Mouse (Mus musculus) kidney, postnatal 25 days (tissue): ENCODE measurements around the gene Prr22.

Experiments
- DNase-seq, 2 experiments: peaks; one replicate each; pipeline ENCODE4 v3.0.0; 2021; ENCODE audit warnings: mixed read lengths in 2 of 2

Gene Prr22

DNA sequence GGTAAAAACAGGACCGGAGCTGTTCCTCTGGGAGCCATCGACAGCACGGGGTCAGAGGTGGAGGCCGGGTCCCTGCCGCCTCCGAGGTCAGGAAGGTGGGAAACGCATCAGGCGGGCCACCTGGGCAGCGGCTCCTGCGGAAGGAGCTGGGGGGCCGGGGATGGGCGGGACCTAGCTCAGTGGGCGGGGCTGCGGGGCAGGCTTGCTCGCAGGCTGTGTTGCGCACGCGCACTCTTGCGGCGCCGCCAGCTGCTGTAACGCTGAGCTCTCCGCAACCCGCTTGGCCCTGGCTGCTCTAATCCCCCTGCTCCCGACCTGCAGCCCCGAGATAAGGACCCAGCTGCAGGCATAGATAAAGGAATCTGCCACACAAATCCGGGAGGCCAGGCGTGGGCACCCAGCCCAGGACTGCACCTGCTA lies 8.0 kb upstream of the Prr22 start:
- DNase-seq = peak; percentile 93 to 95

DNA sequence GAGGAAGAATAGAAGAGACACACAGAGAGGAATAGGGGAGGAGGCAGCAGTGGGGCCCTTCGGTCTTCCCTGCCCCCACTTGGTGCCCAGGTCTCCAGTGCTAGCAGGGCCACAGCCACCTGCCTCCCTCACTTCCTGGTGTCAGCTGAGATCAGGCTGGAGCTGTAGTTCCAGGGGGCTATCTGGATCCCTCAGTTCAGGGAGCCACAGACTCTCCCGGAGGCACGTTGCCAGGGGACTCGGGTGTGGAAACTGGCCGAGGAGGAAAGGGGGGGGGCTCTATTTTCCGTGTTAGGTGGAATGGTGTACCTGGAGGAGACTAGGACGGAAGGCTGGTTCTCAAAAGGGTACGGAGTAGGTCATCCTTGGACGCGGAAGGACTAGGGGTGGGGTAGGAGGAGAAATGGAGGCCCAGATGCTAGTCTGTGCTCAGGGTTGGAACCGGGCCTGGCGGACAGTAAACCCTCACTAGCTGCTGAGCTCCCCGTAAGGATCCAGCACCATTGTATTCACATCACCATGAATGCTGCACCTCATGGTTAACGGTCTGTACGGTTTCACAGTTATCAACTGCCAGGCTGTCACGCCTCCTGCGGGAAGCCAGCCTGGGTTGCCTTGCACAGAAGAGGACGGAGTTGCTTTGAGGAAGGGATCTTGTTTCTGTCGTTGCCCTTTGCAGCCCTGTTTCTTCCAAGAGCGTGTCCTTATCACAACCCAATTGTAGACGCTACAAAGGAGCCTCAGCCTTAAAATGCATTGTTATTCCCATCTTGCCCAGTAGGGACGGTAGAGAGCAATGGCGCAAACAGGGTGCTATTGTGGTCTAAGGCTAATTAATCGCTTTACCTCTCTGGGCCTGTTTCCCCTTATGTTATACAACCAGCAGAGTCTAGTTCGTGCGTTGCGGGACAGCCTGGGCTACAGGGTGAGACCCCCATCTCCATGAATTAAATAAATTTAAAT lies 7.0 kb upstream of the Prr22 start:
- peak; percentile 63 to 71 for DNase-seq

- DNase-seq = peak in 1 of 2 experiments; percentile 33
These were observed 6.3 kb upstream of the Prr22 start for GRCm38 (mm10) chr17:56763741-56764250.

GRCm38 (mm10) chr17:56764474-56765354 lies 5.3 kb upstream of the Prr22 start, which contains the start of gene Dus3l:
Gene Dus3l, plus strand, starts transcription at chr17:56764757.
- DNase-seq = peak; percentile 87 to 94

GRCm38 (mm10) chr17:56765431-56765830 lies 4.6 kb upstream of the Prr22 start:
- no peak for DNase-seq

GRCm38 (mm10) chr17:56766631-56767405 lies 3.2 kb upstream of the Prr22 start:
- DNase-seq = peak in 1 of 2 experiments; percentile 36

DNA sequence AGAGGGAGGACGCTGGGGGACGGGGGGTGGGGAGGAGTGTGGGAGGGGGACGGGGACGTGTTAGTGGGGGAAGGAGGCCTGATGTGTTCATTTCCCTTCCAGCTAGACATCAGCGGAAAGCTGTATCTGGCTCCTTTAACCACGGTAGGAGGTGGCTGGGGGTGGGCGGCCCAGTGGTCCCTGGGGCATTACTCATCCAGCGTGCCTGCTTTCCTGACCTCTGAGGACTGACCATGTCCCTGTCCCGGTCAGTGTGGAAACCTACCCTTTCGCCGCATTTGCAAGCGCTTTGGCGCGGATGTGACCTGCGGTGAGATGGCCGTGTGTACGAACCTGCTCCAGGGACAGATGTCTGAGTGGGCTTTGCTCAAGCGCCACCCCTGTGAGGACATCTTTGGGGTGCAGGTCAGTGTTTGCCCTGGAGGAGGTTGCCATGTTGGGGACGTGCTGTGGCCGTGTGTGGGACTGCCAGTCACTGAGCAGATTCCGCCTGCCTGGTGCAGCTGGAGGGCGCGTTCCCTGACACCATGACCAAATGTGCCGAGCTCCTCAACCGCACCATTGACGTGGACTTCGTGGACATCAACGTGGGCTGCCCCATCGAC lies 2.4 kb upstream of the Prr22 start:
- no peak for DNase-seq

DNA sequence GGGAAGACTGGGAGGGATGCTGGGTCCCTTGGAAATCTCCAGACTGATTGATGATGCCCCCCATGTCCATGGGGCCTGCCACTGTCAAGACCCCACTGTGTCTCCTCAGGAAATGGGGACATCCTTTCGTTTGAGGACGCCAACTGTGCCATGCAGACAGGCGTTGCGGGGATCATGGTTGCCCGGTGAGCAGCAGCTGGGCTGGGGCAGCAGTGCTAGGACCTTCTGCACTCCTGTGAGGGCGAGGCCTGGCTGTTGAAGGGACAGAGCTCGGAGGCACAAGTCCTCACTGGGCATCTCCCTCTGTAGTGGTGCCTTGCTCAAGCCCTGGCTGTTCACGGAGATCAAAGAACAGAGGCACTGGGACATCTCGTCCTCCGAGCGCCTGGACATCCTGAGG lies 1.1 kb upstream of the Prr22 start:
- no peak for DNase-seq

DNA sequence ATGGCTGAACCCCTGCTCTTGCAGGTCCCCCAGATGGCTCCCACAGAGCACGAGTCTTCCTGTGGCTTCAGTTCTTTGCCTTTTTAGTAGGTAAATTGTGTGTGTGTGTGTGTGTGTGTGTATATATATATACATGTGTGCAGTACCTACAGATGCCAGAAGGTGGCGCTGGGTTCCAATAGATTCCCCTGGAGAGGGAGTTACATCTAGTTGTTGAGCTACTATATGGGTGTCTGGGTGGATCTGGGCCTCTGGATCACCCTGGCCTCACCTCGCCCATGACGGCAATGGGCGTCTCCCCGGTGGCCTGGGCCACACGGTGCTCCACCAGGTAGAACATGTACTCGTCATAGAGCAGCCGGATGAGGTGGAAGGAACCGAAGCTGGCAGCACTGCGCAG lies 7.5 kb downstream of the Prr22 start:
- DNase-seq = peak in 1 of 2 experiments; percentile 32

DNA sequence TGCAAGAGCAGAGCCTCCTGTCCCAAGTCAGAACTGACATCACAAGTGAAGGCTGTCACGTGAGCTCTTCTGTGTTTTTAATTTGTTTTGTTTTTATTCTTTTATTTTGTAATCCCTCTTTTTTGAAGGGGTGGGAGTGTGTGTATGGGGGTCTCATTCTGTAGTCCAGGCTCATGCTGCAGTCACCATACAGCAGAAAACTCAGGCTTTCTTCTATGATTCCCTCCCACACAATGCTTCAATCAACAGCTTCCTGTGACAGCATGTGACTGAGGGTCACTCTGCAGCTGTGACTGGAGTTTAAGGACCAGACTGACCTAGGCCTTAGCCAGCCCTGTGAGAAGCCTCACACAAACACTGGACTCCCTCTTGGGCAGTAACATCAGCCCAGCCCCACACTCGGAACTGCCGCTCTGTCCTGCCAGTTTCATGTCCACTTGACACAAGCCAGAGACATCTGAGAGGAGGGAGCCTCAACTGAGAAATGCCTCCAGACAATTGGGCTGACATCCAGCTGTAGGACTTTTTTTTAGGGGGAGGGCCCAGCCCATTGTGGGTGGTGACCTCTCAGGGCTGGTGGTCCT lies 8.8 kb downstream of the Prr22 start:
- no peak for DNase-seq

DNA sequence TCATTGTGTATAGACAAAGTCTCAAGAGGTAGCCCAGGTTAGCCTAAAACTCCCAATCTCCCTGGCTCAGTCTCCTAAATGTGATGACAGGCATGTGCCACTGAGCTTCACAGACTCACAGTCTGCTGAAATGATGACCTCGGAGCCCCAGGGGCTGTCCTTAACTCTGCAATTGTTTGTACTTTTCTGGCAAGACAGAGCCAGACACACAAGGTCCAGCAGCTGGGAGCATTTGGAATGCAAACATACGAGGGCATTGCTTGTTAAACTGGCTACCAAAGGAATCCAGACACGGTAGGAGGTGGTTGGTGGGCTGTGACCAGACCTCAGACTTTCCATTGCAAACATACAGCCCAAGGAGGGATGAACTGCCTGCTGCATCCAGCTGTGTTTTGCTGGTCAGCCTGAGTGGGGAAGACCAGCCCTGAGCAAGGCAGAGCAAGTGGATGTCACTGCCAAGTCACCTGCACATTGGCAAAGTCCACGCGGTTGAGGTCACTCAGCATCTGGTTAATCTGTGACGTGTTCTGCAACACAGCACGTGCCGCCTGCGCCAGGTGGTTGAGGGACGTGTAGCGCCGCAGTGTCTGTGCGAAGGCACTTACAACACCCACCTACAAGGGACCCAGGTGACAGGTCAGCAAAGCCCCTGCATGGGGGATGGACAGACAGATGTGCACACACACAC lies 10.4 kb downstream of the Prr22 start:
- peak; percentile 72 to 80 for DNase-seq

DNA sequence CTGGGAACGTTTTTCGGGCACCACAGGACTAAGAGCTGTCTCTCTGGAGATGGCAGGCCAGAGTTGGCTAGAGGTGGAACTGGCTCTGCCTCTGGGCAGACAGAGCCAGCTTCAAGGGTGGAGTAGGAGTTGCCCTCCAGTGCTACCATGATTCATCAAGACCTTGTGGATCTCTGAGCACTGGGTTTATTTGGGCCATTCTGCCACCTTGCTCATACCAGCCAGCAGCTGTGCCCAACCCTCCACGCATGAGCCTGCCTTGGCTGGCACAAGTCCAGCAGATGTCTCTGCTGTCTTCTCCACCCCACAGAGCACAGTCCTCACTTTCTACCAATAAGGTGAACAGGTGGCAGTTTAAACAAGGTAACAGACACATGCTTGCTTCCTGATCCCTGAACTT lies 18.8 kb downstream of the Prr22 start:
- peak in 1 of 2 experiments; percentile 22 for DNase-seq

DNA sequence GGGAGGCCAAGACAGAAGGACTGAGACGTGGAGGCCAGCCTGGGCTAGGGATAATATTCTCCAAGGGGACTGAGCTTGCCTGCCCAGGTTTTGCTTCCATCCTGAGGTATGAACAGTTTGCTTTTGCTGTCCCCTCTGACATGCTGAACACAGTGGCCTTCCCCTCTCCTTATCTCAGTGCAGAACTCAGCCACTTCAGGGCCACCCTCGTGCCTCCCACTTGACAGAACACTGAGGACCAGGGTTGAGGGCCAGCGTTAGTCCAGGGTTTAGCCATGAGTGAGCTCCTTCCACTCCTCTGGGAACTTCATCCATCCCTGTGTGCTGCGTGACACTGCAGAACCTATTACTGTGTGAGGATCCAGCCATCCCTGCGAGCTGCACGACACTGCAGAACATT lies 19.2 kb downstream of the Prr22 start:
- DNase-seq = no peak

GRCm38 (mm10) chr17:56792588-56792987 lies 22.5 kb downstream of the Prr22 start:
- no peak for DNase-seq

DNA sequence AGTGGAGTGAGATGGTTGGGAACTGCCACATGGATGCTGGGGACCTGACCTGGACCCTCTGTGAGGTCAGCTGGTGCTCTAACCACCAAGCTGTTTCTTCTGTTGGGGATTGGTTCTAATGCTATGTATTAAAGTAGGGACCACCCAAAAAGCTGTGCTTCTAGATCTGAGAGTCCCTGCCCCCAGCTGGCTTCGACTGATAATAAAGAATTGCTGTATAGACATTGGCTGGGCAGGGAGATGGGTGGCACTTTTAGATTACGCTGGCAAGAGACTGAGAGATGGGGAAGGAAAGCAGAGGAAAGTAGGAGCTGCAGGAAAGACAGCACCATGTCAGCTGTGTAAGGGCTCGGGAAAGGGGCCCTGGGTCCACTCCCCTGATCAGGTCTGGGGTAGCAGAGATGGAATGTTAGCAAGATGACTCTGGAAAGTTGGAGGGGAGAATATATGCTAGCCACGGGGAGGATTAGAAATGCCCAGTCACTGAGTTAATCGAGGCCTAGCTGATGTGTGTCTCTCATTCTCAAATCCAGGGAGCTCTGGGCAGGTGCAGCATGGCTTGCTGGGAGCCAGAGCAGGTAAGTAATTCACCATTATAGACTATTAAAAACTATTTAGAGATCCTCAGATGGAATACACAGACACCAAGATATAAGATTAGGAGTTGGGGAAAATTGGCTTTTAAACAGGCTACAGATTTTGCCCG lies 23.7 kb downstream of the Prr22 start:
- DNase-seq = no peak

DNA sequence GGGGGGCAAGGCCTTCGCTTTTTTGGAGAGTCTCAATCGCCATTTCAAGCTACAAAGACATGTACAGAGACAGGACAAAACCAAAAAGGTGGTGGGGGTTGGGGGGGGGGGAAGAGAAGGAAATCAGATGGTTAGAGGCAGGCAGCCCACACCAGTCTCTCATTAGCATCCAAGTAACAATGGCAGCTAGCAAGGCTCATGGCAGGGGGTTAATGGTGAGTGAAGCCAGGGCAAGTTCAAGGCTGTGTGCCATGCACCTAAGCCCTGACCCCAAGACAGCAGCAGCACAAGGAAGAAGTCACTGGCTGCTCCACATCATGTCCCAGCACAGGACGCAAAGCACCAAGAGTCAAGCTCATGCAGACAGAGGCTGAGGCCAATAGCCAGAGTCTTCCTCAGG lies 29.2 kb downstream of the Prr22 start:
- no peak for DNase-seq

DNA sequence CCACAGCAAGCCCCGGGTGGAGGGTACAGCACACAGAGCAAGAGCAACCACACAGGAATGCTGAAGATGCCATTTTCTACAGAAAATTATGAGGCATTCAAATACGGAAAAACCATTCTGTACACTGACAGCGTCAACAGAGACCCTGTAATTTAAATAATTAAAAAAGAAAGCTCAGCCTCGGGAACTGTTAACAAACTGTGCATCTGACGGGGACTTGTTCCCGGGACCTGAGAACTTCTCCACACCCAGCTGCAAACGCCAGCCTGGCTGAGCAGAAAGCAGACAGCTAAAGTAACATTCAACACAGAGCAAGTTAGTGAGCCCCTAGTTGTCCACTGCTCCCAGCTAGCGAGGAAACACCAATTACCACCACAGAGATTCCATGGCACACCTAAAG lies 32.0 kb downstream of the Prr22 start:
- no peak for DNase-seq

DNA sequence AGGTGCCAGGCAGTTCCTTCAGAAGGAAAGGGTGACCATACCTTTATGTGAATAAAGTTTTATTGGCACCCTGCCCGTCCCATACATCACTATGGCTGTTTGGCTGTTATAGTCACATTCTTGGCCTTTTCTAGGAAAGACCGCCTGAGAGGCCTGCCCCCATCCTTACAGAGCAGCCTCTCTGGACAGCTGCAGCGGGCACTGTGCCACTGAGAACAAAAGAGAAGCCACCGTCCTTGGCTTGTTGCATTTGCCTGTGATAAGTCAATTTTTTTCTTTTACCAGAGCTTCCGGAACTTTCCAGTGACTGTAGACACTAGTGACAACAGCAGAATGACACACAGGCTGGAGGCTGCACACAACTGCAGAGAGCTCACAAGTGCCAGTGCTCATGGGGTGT lies 34.9 kb downstream of the Prr22 start:
- DNase-seq = no peak

GRCm38 (mm10) chr17:56805784-56806183 lies 35.7 kb downstream of the Prr22 start:
- DNase-seq = no peak

DNA sequence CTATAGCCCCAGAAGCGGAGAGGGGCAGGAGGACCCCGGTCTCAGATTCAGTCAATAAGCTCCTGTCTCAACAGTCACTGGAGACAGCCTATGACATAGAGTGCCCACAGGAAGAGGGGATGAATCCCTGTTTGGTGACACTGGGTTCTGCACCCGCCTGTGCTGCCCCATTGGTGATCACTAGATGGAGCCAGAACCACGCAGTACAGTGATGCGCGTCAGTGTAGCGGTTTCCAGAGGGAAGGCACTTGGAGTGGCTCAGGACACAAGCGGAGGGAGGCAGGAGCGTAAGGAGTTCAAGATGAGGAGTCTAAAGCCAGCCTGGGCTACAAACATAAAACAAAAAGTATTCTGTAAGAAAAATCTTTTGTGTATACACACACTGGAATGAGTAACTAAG lies 38.5 kb downstream of the Prr22 start:
- DNase-seq = peak; percentile 77 to 80
